Mouse (Mus musculus) embryonic facial prominence, embryonic 14.5 days (tissue): Measurements from ENCODE around the gene Capn1. TPM values are rescaled to one million over a fixed set of nuclear protein-coding genes. Genes with fewer than 3 reads are reported as not detected.

Experiments
- ATAC-seq: fragments of 200-750 bp; cut with Nextera tagmentation; 2 replicates; pipeline ENCODE4 v1.8.0; 2017; ENCODE audit warnings: low read depth, moderate number of reproducible peaks, moderate TSS enrichment
- DNase-seq: peaks from one replicate; pipeline ENCODE4 v3.0.0-alpha.2; 2015; ENCODE audit warnings: low spot score
- H3K27ac ChIP-seq: fragments of 300-500 bp; sonication (generic); replicated peaks from 2 replicates; pipeline ENCODE4 v1.5.1; 2014; ENCODE audit warnings: low read depth, mild to moderate bottlenecking, low read length, moderate library complexity
- H3K27me3 ChIP-seq: fragments of 300-500 bp; sonication (generic); replicated peaks from 2 replicates; pipeline ENCODE4 v1.6.1; 2014; ENCODE audit warnings: low read length; ENCODE audit not compliant: control insufficient read depth, insufficient read depth
- H3K36me3 ChIP-seq: fragments of 300-500 bp; sonication (generic); 2 replicates; pipeline ENCODE4 v1.6.1; 2014; ENCODE audit warnings: low read length, mixed read lengths; ENCODE audit not compliant: control insufficient read depth, insufficient read depth
- H3K4me1 ChIP-seq: fragments of 300-500 bp; sonication (generic); 2 replicates; pipeline ENCODE4 v1.6.1; 2014; ENCODE audit warnings: antibody characterized with exemption, low read length; ENCODE audit not compliant: control insufficient read depth, insufficient read depth
- H3K4me2 ChIP-seq: fragments of 300-500 bp; sonication (generic); 2 replicates; pipeline ENCODE4 v1.6.1; 2014; ENCODE audit warnings: low read depth, mild to moderate bottlenecking, low read length, moderate library complexity, mixed read lengths
- H3K4me3 ChIP-seq: fragments of 300-500 bp; sonication (generic); 2 replicates; pipeline ENCODE4 v1.5.1; 2014; ENCODE audit warnings: low read depth, mild to moderate bottlenecking, low read length
- H3K9ac ChIP-seq: fragments of 300-500 bp; sonication (generic); 2 replicates; pipeline ENCODE4 v1.6.1; 2014; ENCODE audit warnings: low read depth, mild to moderate bottlenecking, low read length, moderate library complexity, mixed read lengths
- H3K9me3 ChIP-seq: fragments of 300-500 bp; sonication (generic); 2 replicates; pipeline ENCODE4 v1.6.1; 2016; ENCODE audit warnings: low read length; ENCODE audit not compliant: control insufficient read depth
- WGBS: fragments of 180-500 bp; shearing (Covaris S2); extraction: QIAGEN DNeasy Blood & Tissue Kit; methylation state at CpG from one replicate; pipeline ENCODE4 v1.1.7; 2014; 5-methylcytosine and 5-hydroxymethylcytosine counted together
- polyA plus RNA-seq: library from polyadenylated mRNA; unstranded; fragments of >200 nt; fragmentation: Nextera tagmentation; extraction: Ambion mirVana; gene quantifications from 2 replicates; pipeline ENCODE4 v1.2.1, GENCODE M21; 2014

Gene Capn1
- polyA plus RNA-seq, 1 experiment from 2014 or later, result 16.8 TPM

DNA sequence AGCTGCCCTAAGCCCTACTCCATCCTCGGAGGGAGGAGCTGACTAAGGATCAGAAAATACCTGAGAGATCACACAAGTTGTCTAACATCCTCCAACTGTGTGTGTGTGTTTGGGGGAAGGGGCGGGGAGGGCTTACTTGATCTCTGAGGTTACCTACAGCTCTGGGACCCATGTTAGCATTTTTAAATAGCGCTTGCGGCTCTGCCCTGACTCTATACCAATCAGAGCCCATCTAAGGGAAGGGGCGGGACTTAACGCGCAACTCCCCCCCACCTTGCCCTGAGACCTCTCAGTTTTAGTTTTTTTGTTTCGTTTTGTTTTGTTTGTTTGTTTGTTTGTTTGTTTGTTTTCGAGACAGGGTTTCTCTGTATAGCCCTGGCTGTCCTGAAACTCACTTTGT, 13.7 kb upstream of the Capn1 start:
- H3K9ac ChIP-seq, result no peak overlapping the region
- H3K27ac ChIP-seq, result no peak overlapping the region
- 75% methylated on average over 9 of the region's 9 CpGs for WGBS
- H3K36me3 ChIP-seq, result no peaks in the 10 kb centered on the region
- H3K4me3 ChIP-seq, result no peak overlapping the region
- ATAC-seq (no peak), DNase-seq (no peak)
- H3K9me3 ChIP-seq, result no peaks in the 10 kb centered on the region
- no peaks in the 10 kb centered on the region for H3K27me3 ChIP-seq
- H3K4me1 ChIP-seq, result no peaks in the 10 kb centered on the region
- H3K4me2 ChIP-seq, result no peak overlapping the region

GRCm38 (mm10) chr19:6028991-6029390, 13.3 kb upstream of the Capn1 start:
- Histone ChIP-seq H3K36me3 (no peaks in the 10 kb centered on the region), H3K4me3 (no peak overlapping the region), H3K27ac (no peak overlapping the region), H3K27me3 (no peaks in the 10 kb centered on the region), H3K9ac (no peak overlapping the region), H3K4me1 (no peaks in the 10 kb centered on the region), H3K9me3 (no peaks in the 10 kb centered on the region), H3K4me2 (no peak overlapping the region)
- DNase-seq (no peak), ATAC-seq (no peak)
- 60% methylated on average over 6 of the region's 6 CpGs for WGBS

- H3K27me3 ChIP-seq, result no peaks in the 10 kb centered on the region
- ATAC-seq (no peak), DNase-seq (no peak)
- H3K4me3 ChIP-seq, result no peak overlapping the region
- H3K4me1 ChIP-seq, result no peaks in the 10 kb centered on the region
- H3K4me2 ChIP-seq, result no peak overlapping the region
- H3K27ac ChIP-seq, result no peak overlapping the region
- H3K9ac ChIP-seq, result no peak overlapping the region
- no peaks in the 10 kb centered on the region for H3K36me3 ChIP-seq
- 81% methylated on average over 7 of the region's 7 CpGs for WGBS
- H3K9me3 ChIP-seq, result no peaks in the 10 kb centered on the region
Observed at GRCm38 (mm10) chr19:6023930-6024329, 8.2 kb upstream of the Capn1 start.

DNA sequence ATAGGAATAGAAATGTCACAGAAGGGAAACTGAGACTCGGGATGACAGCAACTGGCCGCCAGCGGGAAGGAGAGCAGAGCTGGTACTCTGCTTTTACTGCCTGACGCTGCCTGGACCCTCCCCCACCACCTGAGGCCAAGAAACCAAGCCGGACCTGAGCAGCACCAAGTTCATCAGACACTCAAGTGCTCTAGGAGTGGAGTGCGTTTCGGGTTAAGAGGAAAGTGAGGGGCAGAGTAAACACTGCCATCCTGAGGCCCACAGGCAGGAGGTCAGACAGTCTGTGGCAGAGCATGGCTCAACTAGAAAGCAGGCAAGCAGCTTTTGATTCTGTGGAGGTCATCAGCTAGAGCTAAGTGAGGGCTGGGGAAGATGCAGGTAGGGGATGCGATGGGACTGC, 7.4 kb upstream of the Capn1 start:
- Histone ChIP-seq H3K4me2 (no peak overlapping the region), H3K27me3 (no peaks in the 10 kb centered on the region), H3K4me3 (no peak overlapping the region), H3K9ac (no peak overlapping the region), H3K4me1 (no peaks in the 10 kb centered on the region), H3K9me3 (no peaks in the 10 kb centered on the region), H3K27ac (no peak overlapping the region), H3K36me3 (no peaks in the 10 kb centered on the region)
- ATAC-seq (no peak), DNase-seq (no peak)
- 61% methylated on average over 8 of the region's 8 CpGs for WGBS

- Histone ChIP-seq H3K4me3 (no peak overlapping the region), H3K4me1 (no peaks in the 10 kb centered on the region), H3K4me2 (no peak overlapping the region), H3K27me3 (no peaks in the 10 kb centered on the region), H3K36me3 (no peaks in the 10 kb centered on the region), H3K27ac (no peak overlapping the region), H3K9ac (no peak overlapping the region), H3K9me3 (no peaks in the 10 kb centered on the region)
- WGBS, result 57% methylated on average over 3 of the region's 3 CpGs
- ATAC-seq (no peak), DNase-seq (no peak)
Observed at GRCm38 (mm10) chr19:6020276-6020675, 4.6 kb upstream of the Capn1 start.

- no peak overlapping the region for H3K27ac ChIP-seq
- no peaks in the 10 kb centered on the region for H3K9me3 ChIP-seq
- 0 out of 2 replicates have a peak, but pooled peaks cover 3% of the 10 kb centered on the region for H3K4me1 ChIP-seq
- DNase-seq (peak; percentile 88), ATAC-seq (no peak)
- no peak overlapping the region for H3K4me3 ChIP-seq
- H3K27me3 ChIP-seq, result no peaks in the 10 kb centered on the region
- H3K9ac ChIP-seq, result no peak overlapping the region
- no peaks in the 10 kb centered on the region for H3K36me3 ChIP-seq
- H3K4me2 ChIP-seq, result no peak overlapping the region
- WGBS, result 27% methylated on average over 15 of the region's 15 CpGs
Observed at GRCm38 (mm10) chr19:6018142-6019089, 2.7 kb upstream of the Capn1 start.

GRCm38 (mm10) chr19:6016532-6016931, 835 bp upstream of the Capn1 start:
- no peak overlapping the region for H3K4me3 ChIP-seq
- H3K36me3 ChIP-seq, result no peaks in the 10 kb centered on the region
- peak; percentile 45 for DNase-seq
- ATAC-seq, result no peak
- H3K27ac ChIP-seq, result no peak overlapping the region
- no peaks in the 10 kb centered on the region for H3K9me3 ChIP-seq
- H3K27me3 ChIP-seq, result no peaks in the 10 kb centered on the region
- H3K4me2 ChIP-seq, result peak overlapping the region; percentile 88; the same call in 1 of the 2 replicates
- 0 out of 2 replicates have a peak, but pooled peaks cover 3% of the 10 kb centered on the region for H3K4me1 ChIP-seq
- H3K9ac ChIP-seq, result no peak overlapping the region
- WGBS, result 49% methylated on average over 7 of the region's 7 CpGs

DNA sequence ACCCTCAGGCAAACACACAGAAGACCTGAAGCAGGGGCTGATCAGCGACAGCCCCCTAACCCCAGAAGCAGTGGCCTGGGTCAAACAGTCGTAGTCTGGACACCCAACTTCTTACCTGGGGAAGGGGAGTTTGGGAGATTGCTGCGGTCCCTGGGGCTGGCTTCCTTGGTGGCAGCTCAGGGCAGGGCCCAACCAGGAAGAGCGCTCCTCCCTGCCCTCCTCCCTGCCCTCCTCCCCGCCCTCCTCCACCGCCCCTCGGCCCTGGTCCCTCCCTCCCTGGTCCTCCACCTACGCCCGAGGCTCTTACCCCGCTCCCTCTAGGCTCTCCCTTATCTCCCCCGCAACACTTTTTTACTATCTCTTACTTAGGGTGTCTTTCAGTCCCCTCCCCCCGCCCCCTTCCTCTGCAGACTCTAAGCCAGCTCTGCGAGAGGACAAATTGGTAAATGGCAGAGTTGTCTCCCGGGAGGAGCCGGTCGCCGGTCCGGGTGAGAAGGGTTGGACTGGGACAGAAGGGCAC, 646 bp downstream of the Capn1 start:
- Histone ChIP-seq H3K4me1 (0 out of 2 replicates have a peak, but pooled peaks cover 3% of the 10 kb centered on the region), H3K9me3 (no peaks in the 10 kb centered on the region), H3K9ac (peak overlapping the region; percentile 80), H3K4me2 (peak overlapping the region; percentile 88), H3K27me3 (no peaks in the 10 kb centered on the region), H3K4me3 (peak overlapping the region; percentile 60), H3K36me3 (no peaks in the 10 kb centered on the region), H3K27ac (peak overlapping the region; percentile 72)
- ATAC-seq (peak; percentile 66), DNase-seq (peak; percentile 51)
- 0% methylated on average over 9 of the region's 18 CpGs for WGBS
